In genomic region chr8:26450543-26450942, GRCm38 (mm10) we compare ENCODE assay signal across 16 mouse cellular contexts.
"Had no signal": no experiment of that assay in that cellular context is flagged by ENCODE, and none has a peak within 500 bp of the region (broad histone marks: within the 10 kb centered on the region; RNA-seq: fewer than 3 reads in every experiment).

No protein-coding gene starts in this region.

- H3K36me3 ChIP-seq: liver, embryonic 13.5 days; lung, embryonic 15.5 days; midbrain, embryonic 12.5 days; neural tube, embryonic 13.5 days had no signal

- H3K27ac ChIP-seq: layer of hippocampus, adult 2 months; liver, embryonic 13.5 days; lung, embryonic 15.5 days; midbrain, embryonic 12.5 days; neural tube, embryonic 13.5 days had no signal

- DNase-seq: kidney, adult 8-10 months; kidney, postnatal 36 days; left cerebral cortex, postnatal 4 days; liver; liver, embryonic 13.5 days; liver, postnatal 0 days; retina, postnatal 1 day; right cerebral cortex, postnatal 4 days; spleen, adult 18-20 months; thymus, adult 18-20 months; thymus, postnatal 36 days had no signal

- ATAC-seq: liver, postnatal 0 days; midbrain, embryonic 16.5 days had no signal

- H3K9ac ChIP-seq: liver, embryonic 13.5 days; liver, postnatal 0 days; lung, embryonic 15.5 days; midbrain, embryonic 12.5 days; neural tube, embryonic 13.5 days had no signal

- H3K4me2 ChIP-seq: liver, embryonic 13.5 days; lung, embryonic 15.5 days; midbrain, embryonic 12.5 days; neural tube, embryonic 13.5 days had no signal

- H3K4me3 ChIP-seq: layer of hippocampus, adult 2 months; liver, embryonic 13.5 days; lung, embryonic 15.5 days; midbrain, embryonic 12.5 days; neural tube, embryonic 13.5 days had no signal

- H3K9me3 ChIP-seq: liver, embryonic 13.5 days; lung, embryonic 15.5 days; midbrain, embryonic 12.5 days; neural tube, embryonic 13.5 days had no signal

- H3K4me1 ChIP-seq: liver, embryonic 13.5 days; lung, embryonic 15.5 days; midbrain, embryonic 12.5 days had no signal

- H3K27me3 ChIP-seq: liver, embryonic 13.5 days; lung, embryonic 15.5 days; midbrain, embryonic 12.5 days; neural tube, embryonic 13.5 days had no signal
